Mouse (Mus musculus): ENCODE data around the gene Olfr1000. TPM values are rescaled to one million over a fixed set of nuclear protein-coding genes. Genes with fewer than 3 reads are reported as not detected.
"Not testable (repeated sequence)": the region's sequence is repeated elsewhere in the genome, so short reads cannot be mapped to it uniquely, and the experiment has no call there.

The Olfr1000 gene
- not detected in 2 replicates for total RNA-seq (2015; ENCODE audit: low replicate concordance)
- not detected in 2 replicates for total RNA-seq (2017; ENCODE audit: low replicate concordance)

- ATAC-seq (replicated peaks; ENCODE audit: low FRiP score, poor library complexity, severe bottlenecking), result no peak
These were observed at the start of gene Olfr1000 for GRCm38 (mm10) chr2:85611803-85612202. TSS of gene Olfr1000 (minus strand) at chr2:85611903.

GRCm38 (mm10) chr2:85650604-85651003 lies 38.9 kb upstream of the Olfr1000 start, which contains the start of gene Olfr1002:
TSS of gene Olfr1002 (minus strand) at chr2:85650704.
- ATAC-seq (replicated peaks; ENCODE audit: low FRiP score, poor library complexity, severe bottlenecking), result no peak

- not testable (repeated sequence) for ATAC-seq (replicated peaks; ENCODE audit: low FRiP score, poor library complexity, severe bottlenecking)
These were observed 23.1 kb downstream of the Olfr1000 start, which contains the start of gene Olfr998 for GRCm38 (mm10) chr2:85588648-85589047. TSS of gene Olfr998 (plus strand) at chr2:85588948.

- ATAC-seq (replicated peaks; ENCODE audit: low FRiP score, poor library complexity, severe bottlenecking), result no peak
These were observed 32.8 kb downstream of the Olfr1000 start, which contains the start of gene Olfr996 for GRCm38 (mm10) chr2:85578915-85579314. TSS of gene Olfr996 (plus strand) at chr2:85579215.

- no peak for ATAC-seq (replicated peaks; ENCODE audit: low FRiP score, poor library complexity, severe bottlenecking)
These were observed 50.5 kb downstream of the Olfr1000 start for GRCm38 (mm10) chr2:85561187-85561586.

- no peak for ATAC-seq (replicated peaks; ENCODE audit: low FRiP score, poor library complexity, severe bottlenecking)
These were observed 51.5 kb downstream of the Olfr1000 start for GRCm38 (mm10) chr2:85560226-85560625.

Other genes starting within 250 kb of the Olfr1000 start
- not detected in 2 replicates for gene Olfr988, start 248.7 kb downstream of the Olfr1000 start, total RNA-seq (2015; ENCODE audit: low replicate concordance)
- not detected in 2 replicates for gene Olfr988, start 248.7 kb downstream of the Olfr1000 start, total RNA-seq (2017; ENCODE audit: low replicate concordance)
- gene Olfr992, start 202.4 kb downstream of the Olfr1000 start, total RNA-seq (2015; ENCODE audit: low replicate concordance), result not detected in 2 replicates
- gene Olfr992, start 202.4 kb downstream of the Olfr1000 start, total RNA-seq (2017; ENCODE audit: low replicate concordance), result not detected in 2 replicates
- not detected in 2 replicates for gene Olfr993, start 197.0 kb downstream of the Olfr1000 start, total RNA-seq (2015; ENCODE audit: low replicate concordance)
- not detected in 2 replicates for gene Olfr993, start 197.0 kb downstream of the Olfr1000 start, total RNA-seq (2017; ENCODE audit: low replicate concordance)
- gene Olfr994, start 175.5 kb downstream of the Olfr1000 start, total RNA-seq (2015; ENCODE audit: low replicate concordance), result not detected in 2 replicates
- not detected in 2 replicates for gene Olfr994, start 175.5 kb downstream of the Olfr1000 start, total RNA-seq (2017; ENCODE audit: low replicate concordance)
- not detected in 2 replicates for gene Olfr995, start 168.3 kb downstream of the Olfr1000 start, total RNA-seq (2015; ENCODE audit: low replicate concordance)
- gene Olfr995, start 168.3 kb downstream of the Olfr1000 start, total RNA-seq (2017; ENCODE audit: low replicate concordance), result 2.5 TPM in 1 of 2 replicates, not detected in the other
- not detected in 2 replicates for gene 4833423E24Rik, start 92.9 kb downstream of the Olfr1000 start, total RNA-seq (2015; ENCODE audit: low replicate concordance)
- not detected in 2 replicates for gene 4833423E24Rik, start 92.9 kb downstream of the Olfr1000 start, total RNA-seq (2017; ENCODE audit: low replicate concordance)
- gene Olfr996, start 32.7 kb downstream of the Olfr1000 start, total RNA-seq (2015; ENCODE audit: low replicate concordance), result not detected in 2 replicates
- not detected in 2 replicates for gene Olfr996, start 32.7 kb downstream of the Olfr1000 start, total RNA-seq (2017; ENCODE audit: low replicate concordance)
- gene Olfr998, start 23.0 kb downstream of the Olfr1000 start, total RNA-seq (2015; ENCODE audit: low replicate concordance), result not detected in 2 replicates
- gene Olfr998, start 23.0 kb downstream of the Olfr1000 start, total RNA-seq (2017; ENCODE audit: low replicate concordance), result not detected in 2 replicates
- gene Olfr1002, start 38.8 kb upstream of the Olfr1000 start, total RNA-seq (2015; ENCODE audit: low replicate concordance), result not detected in 2 replicates
- gene Olfr1002, start 38.8 kb upstream of the Olfr1000 start, total RNA-seq (2017; ENCODE audit: low replicate concordance), result not detected in 2 replicates
- gene Olfr154, start 52.6 kb upstream of the Olfr1000 start, total RNA-seq (2015; ENCODE audit: low replicate concordance), result not detected in 2 replicates
- not detected in 2 replicates for gene Olfr154, start 52.6 kb upstream of the Olfr1000 start, total RNA-seq (2017; ENCODE audit: low replicate concordance)
- gene Olfr1006, start 66.9 kb upstream of the Olfr1000 start, total RNA-seq (2015; ENCODE audit: low replicate concordance), result not detected in 2 replicates
- gene Olfr1006, start 66.9 kb upstream of the Olfr1000 start, total RNA-seq (2017; ENCODE audit: low replicate concordance), result not detected in 2 replicates
- not detected in 2 replicates for gene Olfr1008, start 77.5 kb upstream of the Olfr1000 start, total RNA-seq (2015; ENCODE audit: low replicate concordance)
- not detected in 2 replicates for gene Olfr1008, start 77.5 kb upstream of the Olfr1000 start, total RNA-seq (2017; ENCODE audit: low replicate concordance)
- gene Olfr1009, start 103.5 kb upstream of the Olfr1000 start, total RNA-seq (2015; ENCODE audit: low replicate concordance), result not detected in 2 replicates
- gene Olfr1009, start 103.5 kb upstream of the Olfr1000 start, total RNA-seq (2017; ENCODE audit: low replicate concordance), result not detected in 2 replicates
- not detected in 2 replicates for gene Olfr1012, start 150.9 kb upstream of the Olfr1000 start, total RNA-seq (2015; ENCODE audit: low replicate concordance)
- gene Olfr1012, start 150.9 kb upstream of the Olfr1000 start, total RNA-seq (2017; ENCODE audit: low replicate concordance), result not detected in 2 replicates
- not detected in 2 replicates for gene Olfr1013, start 155.2 kb upstream of the Olfr1000 start, total RNA-seq (2015; ENCODE audit: low replicate concordance)
- not detected in 2 replicates for gene Olfr1013, start 155.2 kb upstream of the Olfr1000 start, total RNA-seq (2017; ENCODE audit: low replicate concordance)
- gene Olfr1014, start 160.8 kb upstream of the Olfr1000 start, total RNA-seq (2015; ENCODE audit: low replicate concordance), result not detected in 2 replicates
- gene Olfr1014, start 160.8 kb upstream of the Olfr1000 start, total RNA-seq (2017; ENCODE audit: low replicate concordance), result not detected in 2 replicates
- not detected in 2 replicates for gene Olfr1015, start 170.1 kb upstream of the Olfr1000 start, total RNA-seq (2015; ENCODE audit: low replicate concordance)
- 1.1 TPM in 1 of 2 replicates, not detected in the other for gene Olfr1015, start 170.1 kb upstream of the Olfr1000 start, total RNA-seq (2017; ENCODE audit: low replicate concordance)
- gene Olfr1016, start 190.6 kb upstream of the Olfr1000 start, total RNA-seq (2015; ENCODE audit: low replicate concordance), result not detected in 2 replicates
- gene Olfr1016, start 190.6 kb upstream of the Olfr1000 start, total RNA-seq (2017; ENCODE audit: low replicate concordance), result 1.4 TPM in 1 of 2 replicates, not detected in the other
- gene Olfr1018, start 206.6 kb upstream of the Olfr1000 start, total RNA-seq (2015; ENCODE audit: low replicate concordance), result not detected in 2 replicates
- gene Olfr1018, start 206.6 kb upstream of the Olfr1000 start, total RNA-seq (2017; ENCODE audit: low replicate concordance), result not detected in 2 replicates
- gene Olfr1019, start 233.6 kb upstream of the Olfr1000 start, total RNA-seq (2015; ENCODE audit: low replicate concordance), result not detected in 2 replicates
- not detected in 2 replicates for gene Olfr1019, start 233.6 kb upstream of the Olfr1000 start, total RNA-seq (2017; ENCODE audit: low replicate concordance)
- gene Olfr1020, start 235.1 kb upstream of the Olfr1000 start, total RNA-seq (2015; ENCODE audit: low replicate concordance), result not detected in 2 replicates
- gene Olfr1020, start 235.1 kb upstream of the Olfr1000 start, total RNA-seq (2017; ENCODE audit: low replicate concordance), result not detected in 2 replicates

Measured in erythroblast, adult 5-6 weeks (primary cell).